Mouse (Mus musculus) bone marrow, adult 2 months (tissue): ENCODE data around the gene Med12l.

Experiments used
- CTCF ChIP-seq: fragments of 200-500 bp; IDR thresholded peaks from 2 replicates; pipeline ENCODE4 v1.5.1; 2011; ENCODE audit warnings: low read length, control low read depth; ENCODE audit not compliant: control insufficient read depth, insufficient read depth
- POLR2A ChIP-seq: fragments of 200-500 bp; IDR thresholded peaks from 2 replicates; pipeline ENCODE4 v1.6.1; 2011; ENCODE audit warnings: low read depth, mild to moderate bottlenecking, control low read depth, low read length, borderline replicate concordance; ENCODE audit not compliant: control insufficient read depth

- TF ChIP-seq CTCF: no peak
- TF ChIP-seq POLR2A: no peak
These were observed 35.9 kb downstream of the Med12l start for GRCm38 (mm10) chr3:59041487-59041886.
